Mouse (Mus musculus) stomach, postnatal 0 days (tissue): Measurements from ENCODE around the gene Atl3.

Source experiments
- CTCF ChIP-seq: IDR thresholded peaks from 2 replicates; pipeline ENCODE4 v1.5.1; 2016; ENCODE audit warnings: antibody characterized with exemption, low read depth, mild to moderate bottlenecking, moderate library complexity
- EP300 ChIP-seq: optimal IDR thresholded peaks from 2 replicates; pipeline ENCODE3; 2016; ENCODE audit warnings: antibody characterized with exemption

DNA sequence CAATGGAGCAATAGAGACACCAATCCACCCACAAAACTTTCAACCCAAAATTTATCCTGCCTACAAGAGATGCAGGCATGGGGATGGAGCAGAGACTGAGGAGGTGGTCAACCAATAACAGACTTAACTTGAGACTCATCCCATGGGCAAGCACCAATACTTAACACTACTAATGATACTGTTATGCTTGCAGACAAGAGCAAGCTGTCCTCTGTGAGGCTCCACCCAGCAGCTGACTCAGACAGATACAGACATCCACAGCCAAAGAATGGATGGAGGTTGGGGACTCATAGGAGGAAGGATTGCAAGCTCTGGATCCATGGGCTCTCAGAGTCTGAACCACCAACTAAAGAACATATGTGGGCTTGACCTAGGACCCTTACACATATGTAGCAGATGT, 59.6 kb downstream of the Atl3 start:
- TF ChIP-seq CTCF: no peak
- no peak for TF ChIP-seq EP300
